Mouse (Mus musculus): ENCODE results near the gene Plek. TPM values are rescaled to one million over a fixed set of nuclear protein-coding genes. Genes with fewer than 3 reads are reported as not detected.

Gene Plek
- total and polyA plus RNA-seq, 3 experiments: 166 to 354 (median 223) TPM

- TF ChIP-seq MAX (IDR thresholded peaks at IDR 0.05; ENCODE audit: low read length): peak; percentile 47; the same call in 1 of the 2 replicates
- no peak for TF ChIP-seq CTCF (conservative IDR thresholded peaks at IDR 0.05 in 1 of 2, IDR thresholded peaks at IDR 0.05 in 1 of 2; ENCODE audit: low read depth in 2 of 2, low read length in 2 of 2)
- TF ChIP-seq CHD1 (IDR thresholded peaks at IDR 0.05; ENCODE audit: low read depth, low read length): 0 out of 2 replicates have a peak, but pooled peaks have one; percentile 16
- no peak for TF ChIP-seq HCFC1 (IDR thresholded peaks at IDR 0.05; ENCODE audit: low read depth, low read length)
- peak; percentile 88 for TF ChIP-seq JUN (IDR thresholded peaks at IDR 0.05; ENCODE audit: insufficient read depth, low read depth, low read length)
- TF ChIP-seq USF1 (IDR thresholded peaks at IDR 0.05; ENCODE audit: low read depth, low read length): no peak
- peak; percentile 83 for TF ChIP-seq SIN3A (IDR thresholded peaks at IDR 0.05; ENCODE audit: low read length)
- no peak for TF ChIP-seq PAX5 (IDR thresholded peaks at IDR 0.05; ENCODE audit: low read length)
- no peak for TF ChIP-seq NRF1 (IDR thresholded peaks at IDR 0.05; ENCODE audit: low read depth, low read length)
- TF ChIP-seq E2F4 (IDR thresholded peaks at IDR 0.05; ENCODE audit: insufficient replicate concordance, low read depth, low read length): no peak
- TF ChIP-seq RAD21 (IDR thresholded peaks at IDR 0.05; ENCODE audit: low read depth, low read length): no peak
- peak; percentile 82 for TF ChIP-seq ETS1 (conservative IDR thresholded peaks at IDR 0.05; ENCODE audit: low read depth, low read length)
- TF ChIP-seq IRF4 (IDR thresholded peaks at IDR 0.05; ENCODE audit: low read depth, low read length): peak; percentile 49; the same call in 1 of the 2 replicates
- no peak for TF ChIP-seq USF2 (conservative IDR thresholded peaks at IDR 0.05; ENCODE audit: low read depth, low read length)
- TF ChIP-seq MXI1 (IDR thresholded peaks at IDR 0.05; ENCODE audit: low read depth, low read length): peak; percentile 50; the same call in 1 of the 2 replicates
- TF ChIP-seq ZKSCAN1 (IDR thresholded peaks at IDR 0.05; ENCODE audit: borderline replicate concordance, low read depth, low read length): no peak
- peak; percentile 81; the same call in 1 of the 2 replicates for TF ChIP-seq MEF2A (IDR thresholded peaks at IDR 0.05; ENCODE audit: borderline replicate concordance, low read depth, low read length)
- TF ChIP-seq TCF12 (IDR thresholded peaks at IDR 0.05; ENCODE audit: low read depth, low read length): peak; percentile 61; the same call in 1 of the 2 replicates
- TF ChIP-seq ZNF384 (IDR thresholded peaks at IDR 0.05; ENCODE audit: low read depth, low read length): no peak
- TF ChIP-seq MYC (IDR thresholded peaks at IDR 0.05; ENCODE audit: low read depth, low read length): no peak
- TF ChIP-seq EP300 (IDR thresholded peaks at IDR 0.05; ENCODE audit: low read length): peak; percentile 89
- peak; percentile 76 for TF ChIP-seq JUND (conservative IDR thresholded peaks at IDR 0.05; ENCODE audit: low read depth, low read length)
- Histone ChIP-seq H3K4me2 (ENCODE audit: insufficient read depth, low read depth, poor library complexity, severe bottlenecking) (peak overlapping the region; percentile 27), H3K4me3 (replicated peaks in 1 of 3; ENCODE audit: low read depth in 2 of 3, low read length in 2 of 3, poor library complexity in 1 of 3) (no peak overlapping the region), H3K36me3 (replicated peaks in 1 of 2; ENCODE audit: control insufficient read depth in 1 of 2, insufficient read depth in 1 of 2, low read length in 1 of 2) (peaks cover 52 to 75% of the 10 kb centered on the region in 2 experiments), H3K27ac (ENCODE audit: insufficient read depth, low read depth) (peak overlapping the region; percentile 39), H3K27me3 (replicated peaks) (no peaks in the 10 kb centered on the region), H3K4me1 (ENCODE audit: control insufficient read depth in 1 of 2, insufficient read depth in 2 of 2) (peaks cover 20 to 75% of the 10 kb centered on the region in 2 experiments), H3K9ac (ENCODE audit: insufficient read depth, low read depth) (peak overlapping the region; percentile 3; the same call in 1 of the 2 replicates), H3K9me3 (replicated peaks; ENCODE audit: low read length) (no peaks in the 10 kb centered on the region), H3K79me2 (replicated peaks; ENCODE audit: control insufficient read depth, extremely low read depth, insufficient read depth, poor library complexity, severe bottlenecking) (peaks cover 63% of the 10 kb centered on the region)
- no peak for DNase-seq (ENCODE audit: extremely low read depth)
- in situ Hi-C loops (cut with MboI; ENCODE audit: low pct_ligation_motif_present, low pct_unique_long_range_greater_than_20kb, low sequenced_read_pairs): no loop called here
- dilution Hi-C loops (cut with MboI; ENCODE audit: extremely low pct_ligation_motif_present, extremely low pct_unique_long_range_greater_than_20kb, low sequenced_read_pairs): no loop called here
These were observed 55.4 kb downstream of the Plek start for GRCm38 (mm10) chr11:16996818-16997217.

Data from CH12.LX (cell line).